Mouse (Mus musculus): Measurements from ENCODE around the gene Dapk3. TPM values are rescaled to one million over a fixed set of nuclear protein-coding genes. Genes with fewer than 3 reads are reported as not detected.
A peak's percentile ranks its signal among the peaks of the same experiment; 100 is the strongest.

Gene Dapk3
- total and polyA plus RNA-seq, 3 experiments: 74.6 to 100 (median 76.7) TPM

- peak; percentile 47 for DNase-seq
Measured at GRCm38 (mm10) chr10:81240876-81241275, 58.1 kb downstream of the Dapk3 start.

GRCm38 (mm10) chr10:81242021-81242420 lies 59.2 kb downstream of the Dapk3 start:
- DNase-seq: no peak

Other genes starting within 250 kb of the Dapk3 start
- 1 to 10 TPM; 5.4 to 9.2 TPM for gene Gng7, start 168.1 kb upstream of the Dapk3 start, total RNA-seq (2021)
- 8.5 and 8.6 TPM in 2 replicates for gene Gng7, start 168.1 kb upstream of the Dapk3 start, polyA plus RNA-seq (2012; rRNA removed)
- 1 to 10 TPM; 1.4 to 3.6 TPM for gene Diras1, start 157.3 kb upstream of the Dapk3 start, total RNA-seq (2021)
- gene Diras1, start 157.3 kb upstream of the Dapk3 start, polyA plus RNA-seq (2012; rRNA removed): 2.1 and 2.4 TPM in 2 replicates
- 10 to 100 TPM; 50.9 to 53.0 TPM for gene Slc39a3, start 145.6 kb upstream of the Dapk3 start, total RNA-seq (2021)
- gene Slc39a3, start 145.6 kb upstream of the Dapk3 start, polyA plus RNA-seq (2012; rRNA removed): 121 and 154 TPM in 2 replicates
- gene Sgta, start 122.8 kb upstream of the Dapk3 start, total RNA-seq (2021): 100 to 1,000 TPM; 198 to 288 TPM
- 495 and 554 TPM in 2 replicates for gene Sgta, start 122.8 kb upstream of the Dapk3 start, polyA plus RNA-seq (2012; rRNA removed)
- 10 to 100 TPM; 40.5 to 77.9 TPM for gene Thop1, start 113.0 kb upstream of the Dapk3 start, total RNA-seq (2021)
- gene Thop1, start 113.0 kb upstream of the Dapk3 start, polyA plus RNA-seq (2012; rRNA removed): 75.0 and 95.7 TPM in 2 replicates
- under 1 TPM; 0.59 to 0.86 TPM for gene Creb3l3, start 84.1 kb upstream of the Dapk3 start, total RNA-seq (2021)
- gene Creb3l3, start 84.1 kb upstream of the Dapk3 start, polyA plus RNA-seq (2012; rRNA removed): 0.39 and 0.89 TPM in 2 replicates
- 100 to 1,000 TPM; 157 to 185 TPM for gene Map2k2, start 77.1 kb upstream of the Dapk3 start, total RNA-seq (2021)
- gene Map2k2, start 77.1 kb upstream of the Dapk3 start, polyA plus RNA-seq (2012; rRNA removed): 787 and 873 TPM in 2 replicates
- gene Zbtb7a, start 47.8 kb upstream of the Dapk3 start, total RNA-seq (2021): 10 to 100 TPM; 62.9 to 80.9 TPM
- 150 and 158 TPM in 2 replicates for gene Zbtb7a, start 47.8 kb upstream of the Dapk3 start, polyA plus RNA-seq (2012; rRNA removed)
- gene Pias4, start 15.1 kb upstream of the Dapk3 start, total RNA-seq (2021): 10 to 100 TPM; 27.3 to 29.8 TPM
- gene Pias4, start 15.1 kb upstream of the Dapk3 start, polyA plus RNA-seq (2012; rRNA removed): 41.4 and 48.6 TPM in 2 replicates
- gene Eef2, start 6.4 kb upstream of the Dapk3 start, total RNA-seq (2021): 1,000 to 10,000 TPM; 1,393 to 1,508 TPM
- gene Eef2, start 6.4 kb upstream of the Dapk3 start, polyA plus RNA-seq (2012; rRNA removed): 1,342 and 1,424 TPM in 2 replicates
- not detected for gene 4930442H23Rik, start 844 bp downstream of the Dapk3 start, total RNA-seq (2021)
- 0.12 TPM in 1 of 2 replicates, not detected in the other for gene 4930442H23Rik, start 844 bp downstream of the Dapk3 start, polyA plus RNA-seq (2012; rRNA removed)
- not detected for gene Nmrk2, start 19.0 kb downstream of the Dapk3 start, total RNA-seq (2021)
- not detected in 2 replicates for gene Nmrk2, start 19.0 kb downstream of the Dapk3 start, polyA plus RNA-seq (2012; rRNA removed)
- 1 to 10 TPM; 2.4 to 3.8 TPM for gene Atcay, start 47.8 kb downstream of the Dapk3 start, total RNA-seq (2021)
- 1.4 and 1.6 TPM in 2 replicates for gene Atcay, start 47.8 kb downstream of the Dapk3 start, polyA plus RNA-seq (2012; rRNA removed)
- gene Zfr2, start 50.1 kb downstream of the Dapk3 start, total RNA-seq (2021): 10 to 100 TPM; 12.6 to 14.1 TPM
- gene Zfr2, start 50.1 kb downstream of the Dapk3 start, polyA plus RNA-seq (2012; rRNA removed): 38.7 and 47.5 TPM in 2 replicates
- gene Matk, start 69.9 kb downstream of the Dapk3 start, total RNA-seq (2021): under 1 TPM; 0.69 to 0.73 TPM
- gene Matk, start 69.9 kb downstream of the Dapk3 start, polyA plus RNA-seq (2012; rRNA removed): 0.86 and 1.0 TPM in 2 replicates
- 100 to 1,000 TPM; 123 to 131 TPM for gene Mrpl54, start 83.9 kb downstream of the Dapk3 start, total RNA-seq (2021)
- gene Mrpl54, start 83.9 kb downstream of the Dapk3 start, polyA plus RNA-seq (2012; rRNA removed): 193 and 221 TPM in 2 replicates
- 100 to 1,000 TPM in 1 of 2 experiments, 10 to 100 TPM in 1; 83.5 to 121 TPM for gene Apba3, start 84.0 kb downstream of the Dapk3 start, total RNA-seq (2021)
- 165 and 188 TPM in 2 replicates for gene Apba3, start 84.0 kb downstream of the Dapk3 start, polyA plus RNA-seq (2012; rRNA removed)
- under 1 TPM; 0.41 to 0.92 TPM for gene Tjp3, start 108.6 kb downstream of the Dapk3 start, total RNA-seq (2021)
- gene Tjp3, start 108.6 kb downstream of the Dapk3 start, polyA plus RNA-seq (2012; rRNA removed): 0.52 and 0.72 TPM in 2 replicates
- gene Pip5k1c, start 110.0 kb downstream of the Dapk3 start, total RNA-seq (2021): 10 to 100 TPM; 34.3 to 44.6 TPM
- gene Pip5k1c, start 110.0 kb downstream of the Dapk3 start, polyA plus RNA-seq (2012; rRNA removed): 71.0 and 72.8 TPM in 2 replicates
- 10 to 100 TPM; 32.6 to 40.3 TPM for gene Cactin, start 138.1 kb downstream of the Dapk3 start, total RNA-seq (2021)
- gene Cactin, start 138.1 kb downstream of the Dapk3 start, polyA plus RNA-seq (2012; rRNA removed): 35.5 and 37.4 TPM in 2 replicates
- 10 to 100 TPM; 33.2 to 45.4 TPM for gene Tbxa2r, start 145.7 kb downstream of the Dapk3 start, total RNA-seq (2021)
- 137 and 154 TPM in 2 replicates for gene Tbxa2r, start 145.7 kb downstream of the Dapk3 start, polyA plus RNA-seq (2012; rRNA removed)
- gene Gipc3, start 160.3 kb downstream of the Dapk3 start, total RNA-seq (2021): 10 to 100 TPM in 1 of 2 experiments, 1 to 10 TPM in 1; 2.9 to 10.3 TPM
- 2.8 and 3.2 TPM in 2 replicates for gene Gipc3, start 160.3 kb downstream of the Dapk3 start, polyA plus RNA-seq (2012; rRNA removed)
- 10 to 100 TPM; 81.6 to 89.9 TPM for gene Hmg20b, start 167.5 kb downstream of the Dapk3 start, total RNA-seq (2021)
- 272 and 280 TPM in 2 replicates for gene Hmg20b, start 167.5 kb downstream of the Dapk3 start, polyA plus RNA-seq (2012; rRNA removed)
- 10 to 100 TPM; 15.3 to 16.5 TPM for gene Mfsd12, start 174.5 kb downstream of the Dapk3 start, total RNA-seq (2021)
- 69.3 and 77.4 TPM in 2 replicates for gene Mfsd12, start 174.5 kb downstream of the Dapk3 start, polyA plus RNA-seq (2012; rRNA removed)
- 1 to 10 TPM; 1.2 to 3.6 TPM for gene 4930404N11Rik, start 182.8 kb downstream of the Dapk3 start, total RNA-seq (2021)
- gene 4930404N11Rik, start 182.8 kb downstream of the Dapk3 start, polyA plus RNA-seq (2012; rRNA removed): 9.7 and 12.4 TPM in 2 replicates
- 10 to 100 TPM; 40.7 to 45.0 TPM for gene Fzr1, start 195.5 kb downstream of the Dapk3 start, total RNA-seq (2021)
- 95.6 and 103 TPM in 2 replicates for gene Fzr1, start 195.5 kb downstream of the Dapk3 start, polyA plus RNA-seq (2012; rRNA removed)
- 10 to 100 TPM; 39.6 to 54.3 TPM for gene Dohh, start 201.4 kb downstream of the Dapk3 start, total RNA-seq (2021)
- 125 and 132 TPM in 2 replicates for gene Dohh, start 201.4 kb downstream of the Dapk3 start, polyA plus RNA-seq (2012; rRNA removed)
- 1 to 10 TPM; 1.8 to 2.5 TPM for gene Gm48551, start 201.5 kb downstream of the Dapk3 start, total RNA-seq (2021)
- gene Gm48551, start 201.5 kb downstream of the Dapk3 start, polyA plus RNA-seq (2012; rRNA removed): 2.9 and 6.7 TPM in 2 replicates
- gene Gm48552, start 206.0 kb downstream of the Dapk3 start, total RNA-seq (2021): 1 to 10 TPM in 1 of 2 experiments, not detected in 1; 1.4 TPM
- gene Gm48552, start 206.0 kb downstream of the Dapk3 start, polyA plus RNA-seq (2012; rRNA removed): 2.5 and 4.4 TPM in 2 replicates
- 1 to 10 TPM; 1.4 to 1.6 TPM for gene Smim24, start 210.0 kb downstream of the Dapk3 start, total RNA-seq (2021)
- gene Smim24, start 210.0 kb downstream of the Dapk3 start, polyA plus RNA-seq (2012; rRNA removed): 4.5 and 5.4 TPM in 2 replicates

Data from adrenal gland, adult 2 months (tissue).